Mouse (Mus musculus): ENCODE measurements around the gene Erich6b. TPM values are rescaled to one million over a fixed set of nuclear protein-coding genes. Genes with fewer than 3 reads are reported as not detected.

Gene Erich6b
- total and polyA plus RNA-seq, 3 experiments = not detected

DNA sequence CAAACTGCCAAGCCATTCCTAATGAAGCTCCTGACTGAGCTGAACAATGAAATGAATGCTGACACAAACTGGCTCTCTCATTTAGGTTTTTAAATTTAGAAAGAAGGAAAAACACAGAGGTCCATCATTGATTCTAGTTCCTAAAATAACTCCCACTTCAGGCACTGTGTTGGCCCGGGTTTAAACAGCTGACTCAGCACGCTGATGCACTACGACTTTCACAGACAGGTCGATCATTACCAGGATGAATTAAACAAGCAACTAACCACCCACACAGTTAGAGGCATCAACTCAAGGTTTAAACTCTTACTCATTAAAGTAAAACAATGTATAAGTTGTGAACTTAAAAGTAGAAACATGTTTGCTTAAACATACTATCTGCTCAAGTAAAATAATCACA lies 64.6 kb downstream of the Erich6b start:
- Histone ChIP-seq H3K27me3 (replicated peaks) (no peaks in the 10 kb centered on the region), H3K4me1 (ENCODE audit: control insufficient read depth in 1 of 2, insufficient read depth in 2 of 2) (peaks cover 0 to 5% of the 10 kb centered on the region in 2 experiments; a peak in 1 of 4 replicates), H3K4me3 (replicated peaks in 1 of 3; ENCODE audit: low read depth in 2 of 3, low read length in 2 of 3, poor library complexity in 1 of 3) (no peak overlapping the region), H3K27ac (ENCODE audit: insufficient read depth, low read depth) (no peak overlapping the region), H3K4me2 (ENCODE audit: insufficient read depth, low read depth, poor library complexity, severe bottlenecking) (no peak overlapping the region), H3K79me2 (replicated peaks; ENCODE audit: control insufficient read depth, extremely low read depth, insufficient read depth, poor library complexity, severe bottlenecking) (no peaks in the 10 kb centered on the region), H3K9ac (ENCODE audit: insufficient read depth, low read depth) (no peak overlapping the region), H3K36me3 (replicated peaks in 1 of 2; ENCODE audit: control insufficient read depth in 1 of 2, insufficient read depth in 1 of 2, low read length in 1 of 2) (peaks cover 58 to 87% of the 10 kb centered on the region in 2 experiments), H3K9me3 (replicated peaks; ENCODE audit: low read length) (no peaks in the 10 kb centered on the region)
- peak; percentile 76; the same call in 1 of the 2 replicates for TF ChIP-seq MAFK (IDR thresholded peaks at IDR 0.05; ENCODE audit: insufficient replicate concordance, low read length)
- no peak for TF ChIP-seq MXI1 (IDR thresholded peaks at IDR 0.05; ENCODE audit: low read depth, low read length)
- no peak for TF ChIP-seq RCOR1 (conservative IDR thresholded peaks at IDR 0.05; ENCODE audit: low read depth, low read length)
- TF ChIP-seq CHD2 (IDR thresholded peaks at IDR 0.05; ENCODE audit: low read length) = no peak
- DNase-seq (ENCODE audit: extremely low read depth) = no peak
- in situ Hi-C loops (cut with MboI; ENCODE audit: low pct_ligation_motif_present, low pct_unique_long_range_greater_than_20kb, low sequenced_read_pairs) (loop anchor here (25.0 kb wide), 1 partner anchor 644 kb away; no protein-coding TSS in a partner anchor), dilution Hi-C loops (cut with MboI; ENCODE audit: extremely low pct_ligation_motif_present, extremely low pct_unique_long_range_greater_than_20kb, low sequenced_read_pairs) (no loop called here)

GRCm38 (mm10) chr14:75707771-75708170 lies 65.7 kb downstream of the Erich6b start:
- Histone ChIP-seq H3K4me3 (replicated peaks in 1 of 3; ENCODE audit: low read depth in 2 of 3, low read length in 2 of 3, poor library complexity in 1 of 3) (no peak overlapping the region), H3K9me3 (replicated peaks; ENCODE audit: low read length) (no peaks in the 10 kb centered on the region), H3K36me3 (replicated peaks in 1 of 2; ENCODE audit: control insufficient read depth in 1 of 2, insufficient read depth in 1 of 2, low read length in 1 of 2) (peaks cover 63 to 91% of the 10 kb centered on the region in 2 experiments), H3K9ac (ENCODE audit: insufficient read depth, low read depth) (no peak overlapping the region), H3K79me2 (replicated peaks; ENCODE audit: control insufficient read depth, extremely low read depth, insufficient read depth, poor library complexity, severe bottlenecking) (no peaks in the 10 kb centered on the region), H3K27ac (ENCODE audit: insufficient read depth, low read depth) (no peak overlapping the region), H3K4me1 (ENCODE audit: control insufficient read depth in 1 of 2, insufficient read depth in 2 of 2) (peaks cover 0 to 5% of the 10 kb centered on the region in 2 experiments; a peak in 1 of 4 replicates), H3K27me3 (replicated peaks) (no peaks in the 10 kb centered on the region), H3K4me2 (ENCODE audit: insufficient read depth, low read depth, poor library complexity, severe bottlenecking) (no peak overlapping the region)
- in situ Hi-C loops (cut with MboI; ENCODE audit: low pct_ligation_motif_present, low pct_unique_long_range_greater_than_20kb, low sequenced_read_pairs) (loop anchor here (25.0 kb wide), 1 partner anchor 645 kb away; no protein-coding TSS in a partner anchor), dilution Hi-C loops (cut with MboI; ENCODE audit: extremely low pct_ligation_motif_present, extremely low pct_unique_long_range_greater_than_20kb, low sequenced_read_pairs) (no loop called here)
- no peak for DNase-seq (ENCODE audit: extremely low read depth)
- TF ChIP-seq TBP (conservative IDR thresholded peaks at IDR 0.05; ENCODE audit: low read depth, low read length) (no peak), MAZ (IDR thresholded peaks at IDR 0.05; ENCODE audit: low read depth, low read length) (no peak), ZMIZ1 (IDR thresholded peaks at IDR 0.05; ENCODE audit: low read depth, low read length) (no peak), NELFE (IDR thresholded peaks at IDR 0.05; ENCODE audit: low read depth, low read length) (no peak)

DNA sequence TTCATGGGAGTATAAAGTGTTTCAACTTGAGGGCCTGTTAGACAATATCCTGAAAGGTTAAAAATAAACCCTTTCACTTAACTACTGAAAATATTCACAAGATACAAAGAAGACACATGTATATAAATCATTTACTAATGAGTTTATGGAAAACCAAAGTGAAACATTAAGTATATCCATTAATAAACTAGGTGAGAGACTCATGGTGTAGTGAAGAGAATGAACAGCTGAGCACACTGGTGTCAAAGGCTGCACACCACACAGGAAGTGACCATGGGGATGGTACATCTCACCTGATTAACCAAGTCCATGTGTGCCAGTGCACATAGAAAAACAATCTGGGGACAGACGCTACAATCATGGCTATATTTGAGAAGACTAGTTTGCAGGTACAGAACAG lies 66.9 kb downstream of the Erich6b start:
- Histone ChIP-seq H3K27ac (ENCODE audit: insufficient read depth, low read depth) (no peak overlapping the region), H3K79me2 (replicated peaks; ENCODE audit: control insufficient read depth, extremely low read depth, insufficient read depth, poor library complexity, severe bottlenecking) (no peaks in the 10 kb centered on the region), H3K4me3 (replicated peaks in 1 of 3; ENCODE audit: low read depth in 2 of 3, low read length in 2 of 3, poor library complexity in 1 of 3) (no peak overlapping the region), H3K36me3 (replicated peaks in 1 of 2; ENCODE audit: control insufficient read depth in 1 of 2, insufficient read depth in 1 of 2, low read length in 1 of 2) (peaks cover 61 to 89% of the 10 kb centered on the region in 2 experiments), H3K4me2 (ENCODE audit: insufficient read depth, low read depth, poor library complexity, severe bottlenecking) (no peak overlapping the region), H3K4me1 (ENCODE audit: control insufficient read depth in 1 of 2, insufficient read depth in 2 of 2) (peaks cover 0 to 5% of the 10 kb centered on the region in 2 experiments; a peak in 1 of 4 replicates), H3K9me3 (replicated peaks; ENCODE audit: low read length) (no peaks in the 10 kb centered on the region), H3K9ac (ENCODE audit: insufficient read depth, low read depth) (no peak overlapping the region), H3K27me3 (replicated peaks) (no peaks in the 10 kb centered on the region)
- in situ Hi-C loops (cut with MboI; ENCODE audit: low pct_ligation_motif_present, low pct_unique_long_range_greater_than_20kb, low sequenced_read_pairs) (loop anchor here (25.0 kb wide), 1 partner anchor 647 kb away; no protein-coding TSS in a partner anchor), dilution Hi-C loops (cut with MboI; ENCODE audit: extremely low pct_ligation_motif_present, extremely low pct_unique_long_range_greater_than_20kb, low sequenced_read_pairs) (no loop called here)
- TF ChIP-seq CTCF (conservative IDR thresholded peaks at IDR 0.05 in 1 of 2, IDR thresholded peaks at IDR 0.05 in 1 of 2; ENCODE audit: low read depth in 2 of 2, low read length in 2 of 2) (no peak), RAD21 (IDR thresholded peaks at IDR 0.05; ENCODE audit: low read depth, low read length) (no peak), UBTF (IDR thresholded peaks at IDR 0.05; ENCODE audit: low read depth, low read length) (no peak), ZMIZ1 (IDR thresholded peaks at IDR 0.05; ENCODE audit: low read depth, low read length) (no peak), ZNF384 (IDR thresholded peaks at IDR 0.05; ENCODE audit: low read depth, low read length) (no peak), RCOR1 (conservative IDR thresholded peaks at IDR 0.05; ENCODE audit: low read depth, low read length) (no peak), POLR2A (IDR thresholded peaks at IDR 0.05; ENCODE audit: low read depth, low read length) (no peak), TCF12 (IDR thresholded peaks at IDR 0.05; ENCODE audit: low read depth, low read length) (no peak), POLR2AphosphoS2 (IDR thresholded peaks at IDR 0.05; ENCODE audit: low read depth, low read length) (no peak), NRF1 (IDR thresholded peaks at IDR 0.05; ENCODE audit: low read depth, low read length) (no peak), USF2 (conservative IDR thresholded peaks at IDR 0.05; ENCODE audit: low read depth, low read length) (no peak), NELFE (IDR thresholded peaks at IDR 0.05; ENCODE audit: low read depth, low read length) (no peak), SMC3 (IDR thresholded peaks at IDR 0.05; ENCODE audit: low read depth, low read length) (no peak)
- DNase-seq (ENCODE audit: extremely low read depth) = no peak
